Mouse (Mus musculus) forebrain, embryonic 14.5 days (tissue): ENCODE measurements around the gene Pdzk1. TPM values are rescaled to one million over a fixed set of nuclear protein-coding genes. Genes with fewer than 3 reads are reported as not detected.

Experiments
- ATAC-seq: fragments of 200-750 bp; cut with Nextera tagmentation; 2 replicates; pipeline ENCODE4 v1.8.0; 2017; ENCODE audit warnings: mild to moderate bottlenecking, moderate library complexity
- DNase-seq: peaks from one replicate; pipeline ENCODE4 v3.0.0-alpha.2; 2015; ENCODE audit warnings: low spot score
- H3K27ac ChIP-seq: fragments of 300-500 bp; sonication (generic); 2 replicates; pipeline ENCODE4 v1.5.1; 2014; ENCODE audit warnings: low read depth, mild to moderate bottlenecking, control low read depth, low read length, moderate library complexity
- H3K27me3 ChIP-seq: fragments of 300-500 bp; sonication (generic); replicated peaks from 2 replicates; pipeline ENCODE4 v1.6.1; 2014; ENCODE audit warnings: low read length, control low read depth, mixed read lengths; ENCODE audit not compliant: control insufficient read depth, insufficient read depth
- H3K36me3 ChIP-seq: fragments of 300-500 bp; sonication (generic); 2 replicates; pipeline ENCODE4 v1.6.1; 2014; ENCODE audit warnings: low read length, control low read depth; ENCODE audit not compliant: control insufficient read depth, insufficient read depth
- H3K4me1 ChIP-seq: fragments of 300-500 bp; sonication (generic); 2 replicates; pipeline ENCODE4 v1.6.1; 2014; ENCODE audit warnings: antibody characterized with exemption, low read length, control low read depth; ENCODE audit not compliant: control insufficient read depth, insufficient read depth
- H3K4me2 ChIP-seq: fragments of 300-500 bp; sonication (generic); 2 replicates; pipeline ENCODE4 v1.6.1; 2014; ENCODE audit warnings: mild to moderate bottlenecking, control low read depth, low read length
- H3K4me3 ChIP-seq: fragments of 300-500 bp; sonication (generic); 2 replicates; pipeline ENCODE4 v1.5.1; 2014; ENCODE audit warnings: low read depth, low read length, control low read depth
- H3K9ac ChIP-seq: fragments of 300-500 bp; sonication (generic); 2 replicates; pipeline ENCODE4 v1.6.1; 2014; ENCODE audit warnings: mild to moderate bottlenecking, low read length, control low read depth, moderate library complexity
- H3K9me3 ChIP-seq: fragments of 300-500 bp; sonication (generic); replicated peaks from 2 replicates; pipeline ENCODE4 v1.6.1; 2016; ENCODE audit warnings: low read length, control low read depth, mixed read lengths; ENCODE audit not compliant: control insufficient read depth
- WGBS: fragments of 180-500 bp; shearing (Covaris S2); extraction: QIAGEN DNeasy Blood & Tissue Kit; methylation state at CpG from one replicate; pipeline ENCODE4 v1.1.7; 2014; 5-methylcytosine and 5-hydroxymethylcytosine counted together
- polyA plus RNA-seq: library from polyadenylated mRNA; unstranded; fragments of >200 nt; fragmentation: Nextera tagmentation; extraction: Ambion mirVana; gene quantifications from 2 replicates; pipeline ENCODE4 v1.2.1, GENCODE M21; 2014

Pdzk1 gene
- polyA plus RNA-seq, 1 experiment from 2014 or later: not detected

DNA sequence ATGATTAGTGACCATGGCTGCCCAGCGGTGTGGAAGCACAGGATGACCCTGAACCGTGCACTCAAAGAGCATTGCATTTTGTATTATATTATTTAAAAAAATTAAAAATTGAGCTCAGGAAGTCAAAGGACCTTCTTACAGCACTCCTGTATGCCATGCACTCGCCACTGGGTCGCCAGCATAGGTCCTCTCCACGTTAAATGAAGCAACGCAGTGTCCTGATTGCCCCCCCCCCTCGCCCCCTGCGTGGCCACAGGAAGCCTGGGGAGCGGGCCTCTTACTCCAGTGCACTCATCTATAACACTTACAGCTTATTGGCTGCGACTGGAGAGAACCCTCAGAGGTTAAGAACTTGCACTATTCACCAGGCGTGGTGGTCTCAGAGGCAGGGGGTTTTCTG is 3.8 kb upstream of the Pdzk1 start:
- no peaks in the 10 kb centered on the region for H3K27me3 ChIP-seq
- no peak overlapping the region for H3K4me3 ChIP-seq
- no peaks in the 10 kb centered on the region for H3K36me3 ChIP-seq
- 27% methylated on average over 11 of the region's 11 CpGs for WGBS
- no peak overlapping the region for H3K4me2 ChIP-seq
- DNase-seq: no peak
- no peaks in the 10 kb centered on the region for H3K9me3 ChIP-seq
- no peak overlapping the region for H3K27ac ChIP-seq
- H3K9ac ChIP-seq: no peak overlapping the region
- no peaks in the 10 kb centered on the region for H3K4me1 ChIP-seq
- ATAC-seq: no peak

DNA sequence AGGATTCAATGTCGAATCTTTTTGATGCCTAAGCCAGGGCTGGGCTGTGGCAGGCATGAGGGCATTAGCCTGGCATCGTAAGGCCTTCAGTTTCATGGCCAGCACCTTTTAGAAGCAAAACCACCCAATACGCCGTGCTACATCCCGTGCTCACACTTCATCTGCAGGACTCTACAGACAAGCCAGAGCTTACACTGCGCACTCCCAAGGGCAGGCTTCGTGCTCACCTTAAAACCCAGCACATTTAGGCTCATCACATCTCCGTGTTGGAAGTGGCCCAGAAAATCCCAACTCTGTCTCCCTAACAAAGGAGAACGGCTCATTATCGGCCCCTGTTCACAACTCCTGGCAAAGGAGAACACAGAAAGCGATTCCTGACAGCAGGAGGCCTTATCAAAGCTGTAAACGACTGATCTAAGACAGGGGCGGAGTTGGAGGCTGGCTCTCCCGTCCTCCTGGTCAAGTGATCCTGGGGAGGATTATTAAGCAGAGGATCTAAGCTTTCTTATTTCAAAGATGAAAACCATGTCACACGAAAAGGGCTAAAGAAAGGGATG is 698 bp upstream of the Pdzk1 start:
- H3K27ac ChIP-seq: no peak overlapping the region
- H3K9ac ChIP-seq: no peak overlapping the region
- no peaks in the 10 kb centered on the region for H3K36me3 ChIP-seq
- DNase-seq: peak; percentile 74
- no peak overlapping the region for H3K4me3 ChIP-seq
- H3K9me3 ChIP-seq: no peaks in the 10 kb centered on the region
- ATAC-seq: peak; percentile 58
- WGBS: 22% methylated on average over 15 of the region's 15 CpGs
- H3K4me2 ChIP-seq: 0 out of 2 replicates have a peak overlapping the region, but pooled peaks have one; percentile 12
- no peaks in the 10 kb centered on the region for H3K4me1 ChIP-seq
- no peaks in the 10 kb centered on the region for H3K27me3 ChIP-seq

DNA sequence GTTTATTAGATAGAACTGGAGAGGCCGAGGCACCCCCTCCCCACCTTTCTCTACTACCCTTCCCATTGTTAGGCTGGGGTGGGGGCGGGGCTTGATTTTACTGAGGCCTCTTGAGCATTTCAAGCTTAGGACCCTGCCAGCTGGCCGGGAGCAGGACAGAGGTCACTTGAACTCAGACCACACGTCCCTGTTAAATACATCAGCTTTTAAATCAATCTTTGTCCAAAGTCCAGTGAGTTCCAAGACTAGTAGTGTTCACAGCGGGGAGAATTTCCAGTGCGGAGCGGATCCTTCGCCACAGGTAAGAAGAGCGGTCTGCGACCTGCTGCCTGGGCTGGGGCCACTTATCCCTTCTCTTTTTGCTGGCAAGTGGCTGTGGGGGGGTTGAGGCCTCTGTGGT is 772 bp downstream of the Pdzk1 start:
- no peak for ATAC-seq
- Histone ChIP-seq H3K4me3 (no peak overlapping the region), H3K9ac (no peak overlapping the region), H3K4me2 (no peak overlapping the region), H3K4me1 (no peaks in the 10 kb centered on the region), H3K36me3 (no peaks in the 10 kb centered on the region), H3K27ac (no peak overlapping the region), H3K27me3 (no peaks in the 10 kb centered on the region), H3K9me3 (no peaks in the 10 kb centered on the region)
- WGBS: 79% methylated on average over 10 of the region's 10 CpGs
- no peak for DNase-seq

DNA sequence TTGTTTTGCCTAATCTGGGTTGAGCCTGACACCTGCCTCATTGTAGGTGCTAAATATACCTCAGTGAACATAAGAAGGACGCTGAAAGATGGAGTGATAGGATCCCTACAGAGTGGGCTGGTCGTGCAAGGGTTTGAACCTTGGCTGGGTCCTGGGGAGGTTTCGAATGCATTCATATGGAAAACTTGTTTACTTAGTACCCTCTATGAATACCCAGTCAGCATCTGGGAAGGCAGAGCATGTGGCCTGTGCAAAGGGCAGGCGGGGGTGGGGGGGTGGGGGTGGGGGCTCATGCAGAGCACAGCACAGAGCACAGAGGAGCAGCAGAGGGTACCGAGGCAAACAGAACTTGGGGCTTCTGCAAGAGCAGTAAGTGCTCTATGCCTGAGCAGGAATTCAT is 3.8 kb downstream of the Pdzk1 start:
- Histone ChIP-seq H3K4me3 (no peak overlapping the region), H3K9ac (no peak overlapping the region), H3K27ac (no peak overlapping the region), H3K36me3 (no peaks in the 10 kb centered on the region), H3K27me3 (no peaks in the 10 kb centered on the region), H3K9me3 (no peaks in the 10 kb centered on the region), H3K4me1 (no peaks in the 10 kb centered on the region), H3K4me2 (no peak overlapping the region)
- DNase-seq: no peak
- WGBS: 44% methylated on average over 5 of the region's 5 CpGs
- ATAC-seq: no peak

DNA sequence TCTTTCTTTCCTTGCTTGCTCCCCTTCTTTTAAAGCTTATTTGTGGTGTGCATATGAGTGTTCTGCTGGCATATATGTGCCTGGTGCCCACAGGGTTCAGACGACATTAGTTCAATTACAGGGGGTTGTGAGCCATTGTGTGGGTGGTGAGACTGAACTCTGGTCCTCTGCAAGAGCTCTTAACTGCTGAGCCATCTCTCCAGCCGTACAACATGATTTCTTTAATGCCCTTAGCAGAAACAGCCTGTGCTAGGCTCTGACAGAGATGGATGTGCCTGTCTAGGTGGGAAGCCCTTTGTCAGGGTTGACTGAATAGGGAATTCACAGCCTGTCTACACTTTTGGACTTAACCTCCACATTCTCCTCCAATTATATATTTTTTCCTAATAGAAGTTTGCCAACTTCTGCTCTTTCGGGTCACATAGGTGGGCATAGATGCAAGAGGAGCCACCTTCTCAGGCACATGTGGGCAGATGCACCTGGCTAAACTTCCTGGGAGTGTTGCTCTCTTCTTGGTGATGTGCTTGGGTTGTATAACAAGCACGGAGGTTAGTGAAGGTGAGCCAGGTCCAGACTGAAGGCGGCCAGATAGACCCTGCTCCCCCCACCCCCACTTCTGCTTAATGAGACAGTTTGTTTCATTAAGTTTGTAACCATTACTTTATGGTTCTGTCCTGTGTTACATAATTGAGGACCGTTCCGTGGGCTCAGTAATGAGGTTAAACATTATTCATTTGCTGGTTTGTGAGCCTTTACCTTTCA is 5.7 kb downstream of the Pdzk1 start:
- ATAC-seq (no peak), DNase-seq (no peak)
- no peak overlapping the region for H3K4me3 ChIP-seq
- no peaks in the 10 kb centered on the region for H3K27me3 ChIP-seq
- no peaks in the 10 kb centered on the region for H3K9me3 ChIP-seq
- H3K9ac ChIP-seq: no peak overlapping the region
- H3K4me1 ChIP-seq: no peaks in the 10 kb centered on the region
- H3K4me2 ChIP-seq: no peak overlapping the region
- no peak overlapping the region for H3K27ac ChIP-seq
- no peaks in the 10 kb centered on the region for H3K36me3 ChIP-seq
- 82% methylated on average over 7 of the region's 7 CpGs for WGBS

DNA sequence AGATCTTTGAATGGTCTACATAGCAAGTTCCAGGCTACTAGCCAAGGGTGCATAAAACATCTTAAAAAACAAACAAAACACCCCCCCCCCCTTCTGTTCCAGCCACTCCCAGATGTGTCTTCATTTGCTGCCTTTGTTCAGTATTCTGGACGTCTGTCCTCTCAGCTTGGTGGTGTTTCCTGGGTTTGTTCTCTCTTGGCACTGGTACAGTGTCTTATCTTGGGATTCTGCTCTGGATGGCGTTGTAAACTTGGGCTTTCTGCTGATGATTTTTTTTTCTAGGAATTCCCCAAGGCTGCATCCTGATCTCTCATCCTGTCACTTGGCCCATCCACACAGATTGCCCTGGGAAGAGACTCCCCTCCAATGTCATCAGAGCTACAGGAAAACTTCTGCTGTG is 7.3 kb downstream of the Pdzk1 start:
- DNase-seq: no peak
- H3K4me2 ChIP-seq: no peak overlapping the region
- no peak for ATAC-seq
- no peak overlapping the region for H3K4me3 ChIP-seq
- no peak overlapping the region for H3K9ac ChIP-seq
- H3K9me3 ChIP-seq: no peaks in the 10 kb centered on the region
- WGBS: 81% methylated on average over 2 of the region's 2 CpGs
- no peak overlapping the region for H3K27ac ChIP-seq
- H3K27me3 ChIP-seq: no peaks in the 10 kb centered on the region
- no peaks in the 10 kb centered on the region for H3K36me3 ChIP-seq
- no peaks in the 10 kb centered on the region for H3K4me1 ChIP-seq

DNA sequence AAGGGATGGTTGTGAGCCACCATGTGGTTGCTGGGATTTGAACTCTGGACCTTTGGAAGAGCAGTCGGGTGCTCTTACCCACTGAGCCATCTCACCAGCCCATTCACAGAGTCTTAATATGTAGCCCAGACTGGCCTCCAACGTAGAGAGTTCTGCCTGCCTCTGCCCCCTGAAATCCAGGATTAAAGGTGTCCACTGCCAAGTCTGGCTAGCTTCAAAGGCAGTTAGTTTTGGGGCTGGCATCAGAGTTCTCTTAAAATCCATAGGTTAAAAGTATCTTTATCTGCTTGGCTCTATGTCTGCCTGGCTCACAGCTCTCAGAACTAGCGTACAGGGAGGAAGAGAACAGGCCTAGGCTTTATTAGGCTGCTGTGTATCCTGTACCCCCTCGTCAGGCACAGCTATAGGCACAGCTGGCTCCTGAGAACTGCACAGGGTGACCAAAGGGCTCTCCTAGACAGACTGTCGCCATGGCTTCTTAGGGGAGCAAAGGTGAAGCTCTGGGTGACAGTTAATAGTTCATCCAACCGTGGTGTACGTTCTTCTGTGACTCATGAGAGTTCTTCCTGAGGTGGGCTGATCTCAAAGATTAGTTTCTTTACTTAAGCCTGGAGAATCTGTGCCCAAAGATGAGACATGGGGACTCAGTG is 10.0 kb downstream of the Pdzk1 start:
- no peak for DNase-seq
- WGBS: 85% methylated on average over 7 of the region's 7 CpGs
- no peak overlapping the region for H3K4me3 ChIP-seq

DNA sequence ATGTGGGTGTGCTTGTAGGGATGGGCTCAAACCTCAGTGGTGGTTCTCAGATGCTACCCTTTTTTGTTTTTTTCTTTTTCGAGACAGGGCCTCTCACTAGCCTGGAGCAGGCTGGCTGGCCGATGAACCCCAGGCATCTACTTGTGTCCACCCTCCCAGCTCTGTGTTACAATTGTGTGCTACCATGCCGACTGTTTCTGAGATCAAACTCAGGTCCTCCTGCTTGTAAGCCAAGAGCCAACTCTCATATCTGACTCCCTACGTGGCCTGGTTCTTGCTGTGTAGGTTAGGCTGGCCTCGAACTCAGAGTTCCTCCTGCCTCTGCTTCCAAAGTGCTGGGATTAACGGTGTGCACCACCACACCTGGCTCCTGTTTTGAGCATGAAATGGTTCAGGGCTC is 16.1 kb downstream of the Pdzk1 start:
- H3K27ac ChIP-seq: no peak overlapping the region
- ATAC-seq (no peak), DNase-seq (no peak)
- H3K9ac ChIP-seq: no peak overlapping the region
- 92% methylated on average over 6 of the region's 6 CpGs for WGBS
- H3K9me3 ChIP-seq: no peaks in the 10 kb centered on the region
- H3K36me3 ChIP-seq: no peaks in the 10 kb centered on the region
- H3K4me1 ChIP-seq: no peaks in the 10 kb centered on the region
- H3K27me3 ChIP-seq: no peaks in the 10 kb centered on the region
- H3K4me2 ChIP-seq: no peak overlapping the region
- no peak overlapping the region for H3K4me3 ChIP-seq

More for the DNA sequence above, 10.0 kb downstream of the Pdzk1 start:
- Histone ChIP-seq H3K27ac (no peak overlapping the region), H3K4me1 (no peaks in the 10 kb centered on the region), H3K27me3 (no peaks in the 10 kb centered on the region), H3K9me3 (no peaks in the 10 kb centered on the region), H3K4me2 (no peak overlapping the region), H3K36me3 (no peaks in the 10 kb centered on the region), H3K9ac (no peak overlapping the region)
- no peak for ATAC-seq

DNA sequence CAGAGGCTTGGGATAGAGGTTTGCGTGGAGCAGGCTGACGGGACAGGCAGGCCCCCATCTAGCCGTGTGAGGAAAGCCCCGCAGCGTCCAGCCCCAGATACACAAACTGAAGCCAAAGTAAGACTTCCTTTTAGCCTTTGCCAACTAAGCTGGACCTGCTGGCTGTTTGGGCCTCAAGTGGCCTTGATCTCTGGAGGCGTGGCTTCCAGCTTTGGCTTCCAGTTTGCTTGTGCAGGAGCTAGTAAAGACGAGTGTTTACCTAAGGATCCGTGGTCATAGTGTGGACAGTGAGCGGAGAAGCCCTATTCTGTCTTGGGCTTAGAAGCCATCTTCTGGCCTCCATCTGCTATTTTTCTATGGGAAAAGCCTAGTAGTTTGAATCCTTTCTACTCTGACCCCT is 16.7 kb downstream of the Pdzk1 start:
- no peaks in the 10 kb centered on the region for H3K4me1 ChIP-seq
- no peaks in the 10 kb centered on the region for H3K27me3 ChIP-seq
- no peak overlapping the region for H3K4me2 ChIP-seq
- no peak overlapping the region for H3K9ac ChIP-seq
- H3K9me3 ChIP-seq: no peaks in the 10 kb centered on the region
- no peaks in the 10 kb centered on the region for H3K36me3 ChIP-seq
- no peak overlapping the region for H3K4me3 ChIP-seq
- no peak for ATAC-seq
- 95% methylated on average over 9 of the region's 9 CpGs for WGBS
- DNase-seq: no peak
- H3K27ac ChIP-seq: no peak overlapping the region
